Mouse (Mus musculus) layer of hippocampus, adult 2 months (tissue): ENCODE results near the gene Hmmr. TPM values are rescaled to one million over a fixed set of nuclear protein-coding genes. Genes with fewer than 3 reads are reported as not detected.
A peak's percentile ranks its signal among the peaks of the same experiment; 100 is the strongest.

Source experiments
- DNase-seq, 2 experiments: peaks; one replicate each; pipeline ENCODE4 v3.0.0; 2022; ENCODE audit warnings: low spot score in 2 of 2
- H3K27ac ChIP-seq: fragments of 200-600 bp; 2 replicates; pipeline ENCODE4 v1.8.1; 2022
- H3K4me3 ChIP-seq: fragments of 200-600 bp; 2 replicates; pipeline ENCODE4 v1.8.1; 2022; ENCODE audit warnings: mild to moderate bottlenecking
- CTCF ChIP-seq: fragments of 200-600 bp; conservative IDR thresholded peaks from 2 replicates; pipeline ENCODE4 v1.8.1; 2022; ENCODE audit warnings: antibody characterized with exemption, mild to moderate bottlenecking, moderate library complexity
- total RNA-seq, 2 experiments: library from RNA; stranded (reverse); gene quantifications; 2 replicates each; pipeline ENCODE4 v1.2.3; 2021

Hmmr gene
- total RNA-seq, 2 experiments from 2014 or later, result 0.20 to 0.51 TPM

DNA sequence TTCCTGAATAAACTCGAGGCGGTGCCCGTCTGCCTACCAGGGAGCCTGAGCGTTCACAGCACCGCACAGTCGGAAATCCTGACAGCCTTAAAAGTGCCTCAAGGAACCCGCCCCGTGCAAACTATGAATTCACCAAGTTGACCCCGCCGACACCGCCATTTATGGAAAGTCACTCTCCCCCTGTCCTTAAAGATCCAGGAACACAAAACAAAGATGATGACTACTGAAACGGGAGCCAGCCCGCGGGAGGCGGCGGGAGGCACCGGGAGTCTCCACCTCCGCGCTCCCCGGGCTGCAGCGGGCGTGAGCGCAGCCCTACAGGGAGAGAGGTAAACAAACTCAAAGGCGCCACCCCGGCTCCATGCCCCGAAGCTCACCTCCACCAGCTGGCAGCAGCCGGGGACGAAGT, 41.1 kb downstream of the Hmmr start:
- peak overlapping the region; percentile 94 for H3K4me3 ChIP-seq
- DNase-seq, result peak in 1 of 2 experiments; percentile 22

DNA sequence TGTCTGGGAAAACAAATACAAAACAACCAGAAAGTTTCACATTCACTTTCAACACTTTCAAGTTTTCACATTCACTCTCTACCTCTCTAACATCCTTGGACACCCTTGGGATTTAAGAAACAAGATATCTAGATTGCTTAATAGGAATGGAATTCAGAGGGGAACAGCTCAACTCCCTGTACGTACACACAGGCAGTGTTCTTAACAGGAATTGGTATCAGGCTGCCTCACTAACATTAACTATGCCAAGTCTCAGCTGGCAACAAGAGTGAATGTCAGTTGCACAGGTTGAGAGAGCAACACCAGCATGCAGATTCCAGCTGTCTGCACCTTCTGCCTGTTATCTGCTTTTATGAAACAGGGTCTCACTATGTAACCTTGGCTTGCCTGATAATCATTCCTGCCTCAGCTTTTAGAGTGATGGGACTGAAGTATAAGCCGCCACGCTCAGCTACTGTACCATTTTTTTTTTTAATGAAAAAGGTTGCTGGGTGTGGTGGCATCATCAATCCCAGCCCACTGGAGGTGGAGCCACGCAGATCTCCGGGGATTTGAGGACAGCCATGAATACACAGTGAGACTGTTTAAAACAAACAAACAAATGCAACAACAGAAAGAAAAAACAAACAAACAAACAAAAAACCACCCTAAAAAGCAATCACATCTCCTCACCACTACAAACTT, 42.6 kb downstream of the Hmmr start:
- no peak for TF ChIP-seq CTCF
- DNase-seq, result no peak
- Histone ChIP-seq H3K4me3 (peak overlapping the region; percentile 94), H3K27ac (peak overlapping the region; percentile 96; the same call in 1 of the 2 replicates)

More for the DNA sequence above, 41.1 kb downstream of the Hmmr start:
- peak overlapping the region; percentile 96 for H3K27ac ChIP-seq
- TF ChIP-seq CTCF, result no peak

DNA sequence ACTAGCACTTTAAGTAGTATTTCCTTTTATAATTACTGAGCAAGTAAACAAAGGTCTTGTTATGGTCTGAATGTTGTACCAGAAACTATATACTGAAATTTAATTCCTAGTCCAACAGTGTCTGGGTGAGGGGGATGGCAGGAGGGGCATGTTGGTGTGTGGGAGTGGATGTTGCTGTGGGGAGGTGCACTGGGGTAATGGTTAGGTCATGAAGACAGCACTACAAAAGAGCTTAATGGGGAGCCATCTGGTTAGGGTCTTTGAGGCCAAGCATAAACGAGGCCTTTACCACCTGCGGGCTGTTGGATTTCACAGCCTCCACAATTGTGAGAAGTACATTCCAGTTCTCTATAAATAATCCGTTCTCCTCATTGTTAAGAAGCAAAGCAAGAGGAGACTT, 49.9 kb downstream of the Hmmr start:
- Histone ChIP-seq H3K27ac (no peak overlapping the region), H3K4me3 (no peak overlapping the region)
- no peak for DNase-seq
- no peak for TF ChIP-seq CTCF

DNA sequence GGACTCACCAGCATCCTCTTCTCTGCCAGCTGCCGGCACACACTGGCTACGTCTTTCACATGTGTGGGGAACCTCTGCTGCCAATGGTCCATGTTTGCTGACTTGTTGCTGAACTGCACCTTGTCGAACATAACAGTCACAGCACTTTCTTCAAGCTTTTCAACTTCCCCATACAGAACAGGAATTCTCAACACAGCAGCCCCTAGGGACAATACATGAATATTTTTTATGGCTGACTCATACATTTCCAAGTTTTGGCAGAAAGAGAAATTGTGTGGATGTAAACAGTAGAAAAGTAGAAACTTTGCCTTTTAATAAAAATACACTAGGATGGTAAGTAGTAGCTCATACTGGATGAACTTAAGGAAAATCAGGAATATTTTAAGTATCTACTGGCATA, 50.8 kb downstream of the Hmmr start:
- no peak for DNase-seq
- no peak for TF ChIP-seq CTCF
- H3K27ac ChIP-seq, result no peak overlapping the region
- H3K4me3 ChIP-seq, result no peak overlapping the region

DNA sequence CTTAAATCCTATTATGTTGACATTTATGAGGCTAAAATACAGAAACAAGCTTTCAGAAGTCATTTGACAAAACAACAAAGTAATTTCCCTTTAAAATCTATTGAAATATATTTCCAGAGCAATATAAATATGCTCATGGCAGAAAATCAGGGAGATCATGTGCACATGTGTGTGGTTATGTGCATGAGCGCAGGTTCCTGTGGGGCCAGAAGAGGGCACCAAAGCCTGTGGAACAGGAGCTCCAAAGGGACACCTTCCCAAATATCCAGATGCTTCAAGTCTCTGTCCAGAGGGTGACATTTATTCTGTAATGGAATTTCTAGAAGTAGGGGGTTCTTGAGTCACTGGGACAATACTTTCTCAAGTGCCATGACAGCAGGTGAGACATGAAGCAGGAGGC, 56.1 kb downstream of the Hmmr start:
- peak; percentile 62 for TF ChIP-seq CTCF
- no peak overlapping the region for H3K4me3 ChIP-seq
- H3K27ac ChIP-seq, result no peak overlapping the region
- no peak for DNase-seq

DNA sequence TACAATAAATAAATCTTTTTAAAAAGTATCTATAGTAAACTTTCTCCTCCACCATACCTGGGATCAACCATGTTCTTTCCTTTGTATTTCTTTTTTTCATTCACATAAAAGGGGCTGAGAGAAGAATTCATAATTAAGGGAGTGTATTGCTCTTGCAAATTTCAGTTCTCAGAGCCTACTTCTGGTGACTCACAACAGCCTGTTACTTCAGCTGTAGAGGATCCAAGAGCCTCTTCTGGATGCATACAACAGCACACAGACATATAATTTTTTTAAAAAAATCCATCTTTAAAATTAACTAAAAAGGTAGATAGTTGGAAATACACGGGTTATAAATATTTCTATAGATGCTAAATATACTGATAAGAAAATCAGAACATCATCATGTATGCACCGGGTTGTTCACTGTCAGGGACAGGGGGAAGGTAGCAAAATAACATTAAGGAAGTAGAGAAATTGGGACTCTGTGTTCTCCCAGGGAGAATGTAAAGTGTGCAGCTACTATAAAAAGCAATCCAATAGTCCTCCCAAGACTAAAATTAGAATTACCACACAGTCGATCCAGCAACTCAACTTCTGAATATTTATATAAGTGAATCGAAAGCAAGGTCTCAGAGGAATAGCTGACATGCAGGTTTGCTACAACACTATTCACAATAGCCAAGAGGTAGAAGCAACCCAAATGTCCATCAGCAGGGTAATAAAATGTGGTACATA, 58.0 kb downstream of the Hmmr start:
- Histone ChIP-seq H3K4me3 (no peak overlapping the region), H3K27ac (peak overlapping the region; percentile 56)
- DNase-seq, result no peak
- no peak for TF ChIP-seq CTCF

Other genes starting within 250 kb of the Hmmr start
- gene Mat2b, start 38.2 kb downstream of the Hmmr start, total RNA-seq, result 100 to 1,000 TPM; 125 to 128 TPM
- gene Nudcd2, start 245 bp upstream of the Hmmr start, total RNA-seq, result 10 to 100 TPM; 16.1 to 25.0 TPM
- 10 to 100 TPM; 63.0 to 63.2 TPM for gene Ccng1, start 21.9 kb upstream of the Hmmr start, total RNA-seq